Mouse (Mus musculus): ENCODE measurements at regions not wholly inside any gene's neighbourhood (a gene's known extent, or its start where the extent isn't known, plus 50 kb on each side); places are given as distances from the start of the nearest gene placed in this dataset.

DNA sequence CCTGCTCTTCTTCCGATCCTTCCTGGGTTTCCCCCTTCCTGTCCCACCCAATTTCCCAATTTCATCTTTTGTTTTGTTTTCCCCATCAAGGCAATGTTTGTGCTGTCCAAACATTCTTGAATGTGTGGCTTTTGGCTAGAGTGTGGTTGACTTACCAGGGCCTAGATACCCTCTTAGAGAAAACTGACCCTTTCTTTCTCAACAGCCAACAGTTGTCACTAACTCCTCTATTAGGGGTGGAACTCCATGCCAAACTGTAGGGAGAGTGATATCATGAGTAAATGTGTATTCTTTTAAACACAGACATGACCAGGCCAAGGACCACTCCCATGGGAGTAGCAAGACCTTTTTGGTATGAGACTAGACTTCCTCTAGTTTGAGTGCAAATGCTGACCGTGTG lies 1145.0 kb downstream of the Adam3 start:
- no peak for TF ChIP-seq CTCF (conservative IDR thresholded peaks at IDR 0.05; ENCODE audit: low read length)
- TF ChIP-seq POU5F1 (IDR thresholded peaks at IDR 0.05; ENCODE audit: borderline replicate concordance, low read length), result no peak
